Mouse (Mus musculus): ENCODE data around the gene Olfr364-ps1. TPM values are rescaled to one million over a fixed set of nuclear protein-coding genes. Genes with fewer than 3 reads are reported as not detected.

Gene Olfr364-ps1
- not detected for polyA plus RNA-seq (2017; shearing (Covaris generic))

GRCm38 (mm10) chr2:37139022-37139421 is at the start of gene Olfr364-ps1:
Olfr364-ps1 (plus strand) TSS chr2:37139322.

GRCm38 (mm10) chr2:37117810-37118209 is 21.3 kb upstream of the Olfr364-ps1 start, which contains the start of gene Olfr362:
Olfr362 (minus strand) TSS chr2:37117910.

GRCm38 (mm10) chr2:37187898-37188297 is 48.8 kb downstream of the Olfr364-ps1 start, which contains the start of gene Olfr365:
Olfr365 (plus strand) TSS chr2:37188198.

Other genes with a start within 250 kb of the Olfr364-ps1 start
- gene Olfr353, start 246.4 kb upstream of the Olfr364-ps1 start, polyA plus RNA-seq (2017; shearing (Covaris generic)), result not detected
- gene Olfr354, start 233.6 kb upstream of the Olfr364-ps1 start, polyA plus RNA-seq (2017; shearing (Covaris generic)), result under 1 TPM; 0.05 to 0.31 TPM
- gene Olfr355, start 210.4 kb upstream of the Olfr364-ps1 start, polyA plus RNA-seq (2017; shearing (Covaris generic)), result under 1 TPM; 0.37 to 0.56 TPM
- gene Olfr356, start 202.2 kb upstream of the Olfr364-ps1 start, polyA plus RNA-seq (2017; shearing (Covaris generic)), result not detected
- not detected for gene Olfr357, start 145.5 kb upstream of the Olfr364-ps1 start, polyA plus RNA-seq (2017; shearing (Covaris generic))
- gene Olfr358, start 130.0 kb upstream of the Olfr364-ps1 start, polyA plus RNA-seq (2017; shearing (Covaris generic)), result under 1 TPM; 0.11 to 0.22 TPM
- not detected for gene Olfr360, start 73.6 kb upstream of the Olfr364-ps1 start, polyA plus RNA-seq (2017; shearing (Covaris generic))
- under 1 TPM; 0.07 to 0.10 TPM for gene Olfr361, start 50.0 kb upstream of the Olfr364-ps1 start, polyA plus RNA-seq (2017; shearing (Covaris generic))
- gene Olfr362, start 21.4 kb upstream of the Olfr364-ps1 start, polyA plus RNA-seq (2017; shearing (Covaris generic)), result not detected
- gene Olfr365, start 48.9 kb downstream of the Olfr364-ps1 start, polyA plus RNA-seq (2017; shearing (Covaris generic)), result under 1 TPM; 0.02 to 0.05 TPM
- not detected for gene Olfr366, start 72.3 kb downstream of the Olfr364-ps1 start, polyA plus RNA-seq (2017; shearing (Covaris generic))
- gene Olfr368, start 187.2 kb downstream of the Olfr364-ps1 start, polyA plus RNA-seq (2017; shearing (Covaris generic)), result not detected
- 10 to 100 TPM; 24.8 to 32.0 TPM for gene Pdcl, start 220.0 kb downstream of the Olfr364-ps1 start, polyA plus RNA-seq (2017; shearing (Covaris generic))

All from inflammation-experienced regulatory T-cells (primary cell).